Mouse (Mus musculus): ENCODE measurements around the gene Inhbc. TPM values are rescaled to one million over a fixed set of nuclear protein-coding genes. Genes with fewer than 3 reads are reported as not detected.
"Not testable (repeated sequence)": the region's sequence is repeated elsewhere in the genome, so short reads cannot be mapped to it uniquely, and the experiment has no call there.

The Inhbc gene
- polyA plus RNA-seq, 1 experiment from 2014 or later: not detected

- H3K4me2 ChIP-seq (ENCODE audit: low read depth): no peak overlapping the region
- no peaks in the 10 kb centered on the region for H3K4me1 ChIP-seq (ENCODE audit: control insufficient read depth, insufficient read depth, low read length)
- H3K27me3 ChIP-seq (ENCODE audit: control insufficient read depth, insufficient read depth, low read length): no peaks in the 10 kb centered on the region
- DNase-seq (ENCODE audit: low spot score): no peak
- 50% methylated on average over 4 of the region's 4 CpGs for WGBS
- no peaks in the 10 kb centered on the region for H3K36me3 ChIP-seq (ENCODE audit: control insufficient read depth, insufficient read depth, low read length)
- no peak overlapping the region for H3K27ac ChIP-seq (ENCODE audit: low read depth, low read length)
- no peak overlapping the region for H3K4me3 ChIP-seq (ENCODE audit: low read depth, low read length)
- ATAC-seq (ENCODE audit: insufficient read depth, low FRiP score, low TSS enrichment): no peak
- no peaks in the 10 kb centered on the region for H3K9me3 ChIP-seq (ENCODE audit: control insufficient read depth, low read length)
- no peak overlapping the region for H3K9ac ChIP-seq (ENCODE audit: low read length)
Measured at GRCm38 (mm10) chr10:127318009-127318408, 52.2 kb downstream of the Inhbc start.

GRCm38 (mm10) chr10:127317277-127317676, 53.0 kb downstream of the Inhbc start:
- no peak overlapping the region for H3K9ac ChIP-seq (ENCODE audit: low read length)
- no peaks in the 10 kb centered on the region for H3K36me3 ChIP-seq (ENCODE audit: control insufficient read depth, insufficient read depth, low read length)
- H3K27ac ChIP-seq (ENCODE audit: low read depth, low read length): no peak overlapping the region
- 78% methylated on average over 2 of the region's 2 CpGs for WGBS
- H3K4me3 ChIP-seq (ENCODE audit: low read depth, low read length): no peak overlapping the region
- DNase-seq (ENCODE audit: low spot score): no peak
- no peaks in the 10 kb centered on the region for H3K4me1 ChIP-seq (ENCODE audit: control insufficient read depth, insufficient read depth, low read length)
- no peaks in the 10 kb centered on the region for H3K27me3 ChIP-seq (ENCODE audit: control insufficient read depth, insufficient read depth, low read length)
- no peak for ATAC-seq (ENCODE audit: insufficient read depth, low FRiP score, low TSS enrichment)
- H3K4me2 ChIP-seq (ENCODE audit: low read depth): no peak overlapping the region
- no peaks in the 10 kb centered on the region for H3K9me3 ChIP-seq (ENCODE audit: control insufficient read depth, low read length)

GRCm38 (mm10) chr10:127314950-127315349, 55.3 kb downstream of the Inhbc start:
- H3K9ac ChIP-seq (ENCODE audit: low read length); H3K27ac ChIP-seq (ENCODE audit: low read depth, low read length); H3K27me3 ChIP-seq (ENCODE audit: control insufficient read depth, insufficient read depth, low read length); ATAC-seq (ENCODE audit: insufficient read depth, low FRiP score, low TSS enrichment); DNase-seq (ENCODE audit: low spot score); H3K4me3 ChIP-seq (ENCODE audit: low read depth, low read length); H3K4me1 ChIP-seq (ENCODE audit: control insufficient read depth, insufficient read depth, low read length); H3K4me2 ChIP-seq (ENCODE audit: low read depth); H3K36me3 ChIP-seq (ENCODE audit: control insufficient read depth, insufficient read depth, low read length); H3K9me3 ChIP-seq (ENCODE audit: control insufficient read depth, low read length): not testable (repeated sequence)
- WGBS: 75% methylated on average over 1 of the region's 1 CpGs

GRCm38 (mm10) chr10:127313516-127313915, 56.7 kb downstream of the Inhbc start:
- H3K27ac ChIP-seq (ENCODE audit: low read depth, low read length); H3K4me1 ChIP-seq (ENCODE audit: control insufficient read depth, insufficient read depth, low read length); ATAC-seq (ENCODE audit: insufficient read depth, low FRiP score, low TSS enrichment); H3K4me3 ChIP-seq (ENCODE audit: low read depth, low read length); H3K4me2 ChIP-seq (ENCODE audit: low read depth); DNase-seq (ENCODE audit: low spot score); H3K9me3 ChIP-seq (ENCODE audit: control insufficient read depth, low read length); H3K36me3 ChIP-seq (ENCODE audit: control insufficient read depth, insufficient read depth, low read length); H3K9ac ChIP-seq (ENCODE audit: low read length); H3K27me3 ChIP-seq (ENCODE audit: control insufficient read depth, insufficient read depth, low read length): not testable (repeated sequence)
- WGBS: 88% methylated on average over 5 of the region's 5 CpGs

GRCm38 (mm10) chr10:127312858-127313257, 57.4 kb downstream of the Inhbc start:
- H3K4me1 ChIP-seq (ENCODE audit: control insufficient read depth, insufficient read depth, low read length): 0 out of 2 replicates have a peak, but pooled peaks cover 6% of the 10 kb centered on the region
- ATAC-seq (ENCODE audit: insufficient read depth, low FRiP score, low TSS enrichment) (no peak), DNase-seq (ENCODE audit: low spot score) (no peak)
- H3K27ac ChIP-seq (ENCODE audit: low read depth, low read length): no peak overlapping the region
- H3K27me3 ChIP-seq (ENCODE audit: control insufficient read depth, insufficient read depth, low read length): no peaks in the 10 kb centered on the region
- 79% methylated on average over 4 of the region's 4 CpGs for WGBS
- no peak overlapping the region for H3K4me2 ChIP-seq (ENCODE audit: low read depth)
- H3K36me3 ChIP-seq (ENCODE audit: control insufficient read depth, insufficient read depth, low read length): peaks cover 8% of the 10 kb centered on the region
- no peak overlapping the region for H3K9ac ChIP-seq (ENCODE audit: low read length)
- H3K4me3 ChIP-seq (ENCODE audit: low read depth, low read length): no peak overlapping the region
- H3K9me3 ChIP-seq (ENCODE audit: control insufficient read depth, low read length): no peaks in the 10 kb centered on the region

GRCm38 (mm10) chr10:127312356-127312676, 57.9 kb downstream of the Inhbc start:
- Histone ChIP-seq H3K36me3 (ENCODE audit: control insufficient read depth, insufficient read depth, low read length) (peaks cover 11% of the 10 kb centered on the region), H3K9me3 (ENCODE audit: control insufficient read depth, low read length) (no peaks in the 10 kb centered on the region), H3K9ac (ENCODE audit: low read length) (peak overlapping the region; percentile 50), H3K27me3 (ENCODE audit: control insufficient read depth, insufficient read depth, low read length) (no peaks in the 10 kb centered on the region), H3K4me3 (ENCODE audit: low read depth, low read length) (peak overlapping the region; percentile 70), H3K4me2 (ENCODE audit: low read depth) (peak overlapping the region; percentile 61), H3K27ac (ENCODE audit: low read depth, low read length) (peak overlapping the region; percentile 24; the same call in 1 of the 2 replicates), H3K4me1 (ENCODE audit: control insufficient read depth, insufficient read depth, low read length) (0 out of 2 replicates have a peak, but pooled peaks cover 6% of the 10 kb centered on the region)
- DNase-seq (ENCODE audit: low spot score): peak; percentile 85
- WGBS: 2% methylated on average over 4 of the region's 4 CpGs
- peak; percentile 53 for ATAC-seq (ENCODE audit: insufficient read depth, low FRiP score, low TSS enrichment)

- Histone ChIP-seq H3K9ac (ENCODE audit: low read length) (peak within 1 kb of the TSS; percentile 77), H3K27me3 (ENCODE audit: control insufficient read depth, insufficient read depth, low read length) (no peaks in the 10 kb centered on the region), H3K36me3 (ENCODE audit: control insufficient read depth, insufficient read depth, low read length) (peaks cover 13% of the 10 kb centered on the region), H3K4me3 (ENCODE audit: low read depth, low read length) (peak within 1 kb of the TSS; percentile 70), H3K27ac (ENCODE audit: low read depth, low read length) (peak within 1 kb of the TSS; percentile 24; the same call in 1 of the 2 replicates), H3K4me2 (ENCODE audit: low read depth) (peak within 1 kb of the TSS; percentile 61), H3K9me3 (ENCODE audit: control insufficient read depth, low read length) (no peaks in the 10 kb centered on the region), H3K4me1 (ENCODE audit: control insufficient read depth, insufficient read depth, low read length) (0 out of 2 replicates have a peak, but pooled peaks cover 6% of the 10 kb centered on the region)
- WGBS: under 1% methylated on average over 65 of the region's 65 CpGs
- peak; percentile 93 for DNase-seq (ENCODE audit: low spot score)
- ATAC-seq (ENCODE audit: insufficient read depth, low FRiP score, low TSS enrichment): peak; percentile 94
Measured at GRCm38 (mm10) chr10:127311476-127312355, 58.5 kb downstream of the Inhbc start, which contains the start of gene Mars. TSS of gene Mars (minus strand) at chr10:127311786.

- Histone ChIP-seq H3K9me3 (ENCODE audit: control insufficient read depth, low read length) (no peaks in the 10 kb centered on the region), H3K4me3 (ENCODE audit: low read depth, low read length) (peak overlapping the region; percentile 70), H3K36me3 (ENCODE audit: control insufficient read depth, insufficient read depth, low read length) (peaks cover 15% of the 10 kb centered on the region), H3K4me2 (ENCODE audit: low read depth) (peak overlapping the region; percentile 61), H3K27ac (ENCODE audit: low read depth, low read length) (no peak overlapping the region), H3K27me3 (ENCODE audit: control insufficient read depth, insufficient read depth, low read length) (no peaks in the 10 kb centered on the region), H3K4me1 (ENCODE audit: control insufficient read depth, insufficient read depth, low read length) (0 out of 2 replicates have a peak, but pooled peaks cover 6% of the 10 kb centered on the region), H3K9ac (ENCODE audit: low read length) (peak overlapping the region; percentile 77)
- DNase-seq (ENCODE audit: low spot score) (peak; percentile 60), ATAC-seq (ENCODE audit: insufficient read depth, low FRiP score, low TSS enrichment) (peak; percentile 60)
- WGBS: 39% methylated on average over 23 of the region's 23 CpGs
Measured at GRCm38 (mm10) chr10:127310523-127311475, 59.4 kb downstream of the Inhbc start.

Measured in neural tube, embryonic 11.5 days (tissue).